Mouse (Mus musculus) urinary bladder, postnatal 14 days (tissue): ENCODE data around the gene Tatdn3.
A peak's percentile ranks its signal among the peaks of the same experiment; 100 is the strongest.

ENCODE experiments used
- DNase-seq: peaks from one replicate; pipeline ENCODE4 v3.0.0; 2021; ENCODE audit warnings: low spot score

Tatdn3 gene

DNA sequence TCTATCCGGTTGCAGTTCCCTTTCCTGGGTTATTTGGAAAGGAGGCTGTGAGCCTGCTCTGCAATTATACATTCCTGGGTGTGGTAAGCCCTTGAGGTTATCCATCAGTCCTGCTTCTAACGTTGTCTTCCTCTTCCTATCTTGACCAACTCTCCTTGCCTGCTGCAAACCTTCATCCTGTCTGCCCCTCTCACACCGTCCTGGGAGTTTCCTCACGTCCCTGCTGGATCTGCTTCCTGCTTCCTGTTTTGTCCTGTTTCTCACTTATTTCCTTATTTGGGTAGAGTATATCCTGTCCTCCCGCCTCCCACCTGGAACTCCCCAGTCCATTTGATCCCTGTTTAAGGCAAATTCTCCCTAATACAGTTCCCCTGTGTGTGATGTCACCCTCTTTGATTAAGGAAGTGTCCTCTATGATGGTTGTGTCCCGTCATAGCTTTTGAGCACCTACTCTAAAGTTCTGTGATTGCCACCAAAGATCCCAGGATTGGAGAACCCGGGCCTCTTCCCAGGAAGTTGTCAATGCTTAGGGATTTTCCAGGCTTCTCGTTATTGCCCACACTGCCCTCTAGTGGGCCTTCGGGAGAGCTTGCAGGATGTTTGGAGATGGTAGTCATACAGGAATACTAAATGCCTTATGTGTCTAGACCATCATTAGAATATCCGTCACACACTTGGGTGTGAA is 12.6 kb upstream of the Tatdn3 start:
- peak; percentile 55 for DNase-seq

DNA sequence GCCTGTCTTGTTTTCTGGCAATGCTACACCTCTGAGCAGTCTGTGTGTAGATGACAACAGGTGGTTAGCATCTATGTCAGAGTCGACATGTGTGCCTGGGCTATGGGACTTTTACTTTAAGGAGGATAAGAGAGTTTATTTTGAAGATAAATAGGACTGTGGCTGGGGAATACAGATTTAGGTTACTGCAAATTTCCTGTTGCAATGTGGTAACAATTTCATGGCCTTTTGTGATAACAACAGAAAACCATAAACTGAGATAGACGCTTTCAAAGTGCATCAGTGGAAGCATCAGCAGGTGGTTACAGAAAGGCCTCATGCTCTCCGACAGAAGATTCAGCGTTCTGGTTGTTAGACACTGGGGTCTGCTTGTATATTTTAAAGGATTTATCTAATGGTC is 10.8 kb upstream of the Tatdn3 start:
- no peak for DNase-seq

DNA sequence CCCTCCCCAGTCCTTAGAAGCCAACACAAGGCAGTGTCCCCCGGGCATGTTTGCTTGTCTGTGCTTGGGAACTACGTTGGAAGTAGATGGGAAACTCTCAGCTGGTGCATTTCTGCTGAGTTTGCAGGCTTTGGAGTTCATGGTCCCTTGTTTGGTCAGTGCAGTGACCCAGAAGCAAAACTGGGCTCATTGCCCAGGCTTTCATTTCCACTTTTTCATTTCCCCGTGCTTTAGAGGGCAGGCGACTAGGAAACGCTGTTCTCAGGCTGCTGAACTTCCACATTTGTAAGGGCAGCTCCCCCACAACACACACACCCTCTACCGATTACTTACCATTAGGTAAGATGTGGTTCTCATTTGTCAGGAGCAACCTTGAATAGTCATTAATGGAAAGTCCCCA is 10.3 kb upstream of the Tatdn3 start:
- peak; percentile 38 for DNase-seq

DNA sequence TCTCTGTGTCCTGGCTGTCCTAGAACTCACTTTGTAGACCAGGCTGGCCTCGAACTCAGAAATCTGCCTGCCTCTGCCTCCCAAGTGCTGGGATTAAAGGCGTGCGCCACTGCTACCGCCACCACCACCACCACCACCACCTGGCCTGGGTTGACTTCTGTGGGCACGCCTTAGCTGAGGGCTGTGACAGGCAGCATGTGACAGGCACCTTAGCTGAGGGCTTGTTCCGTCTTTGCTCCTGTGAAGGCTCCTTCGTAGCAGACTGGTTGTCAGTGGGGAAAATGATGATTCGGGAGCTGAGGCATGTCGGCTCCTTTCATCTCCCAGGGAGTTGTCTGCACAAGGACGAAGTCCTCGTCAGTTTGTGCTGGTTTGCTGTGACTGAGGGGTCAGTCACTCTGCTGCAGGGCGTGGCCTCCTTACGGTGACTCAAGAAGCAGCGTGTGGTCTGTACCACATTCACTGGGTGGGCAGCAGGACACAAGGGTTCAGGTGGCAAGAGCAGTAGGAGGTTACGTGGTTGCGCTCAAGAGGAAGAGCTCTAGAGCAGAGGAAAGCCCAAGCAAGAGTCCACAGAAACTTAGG is 9.7 kb upstream of the Tatdn3 start:
- DNase-seq, result no peak

DNA sequence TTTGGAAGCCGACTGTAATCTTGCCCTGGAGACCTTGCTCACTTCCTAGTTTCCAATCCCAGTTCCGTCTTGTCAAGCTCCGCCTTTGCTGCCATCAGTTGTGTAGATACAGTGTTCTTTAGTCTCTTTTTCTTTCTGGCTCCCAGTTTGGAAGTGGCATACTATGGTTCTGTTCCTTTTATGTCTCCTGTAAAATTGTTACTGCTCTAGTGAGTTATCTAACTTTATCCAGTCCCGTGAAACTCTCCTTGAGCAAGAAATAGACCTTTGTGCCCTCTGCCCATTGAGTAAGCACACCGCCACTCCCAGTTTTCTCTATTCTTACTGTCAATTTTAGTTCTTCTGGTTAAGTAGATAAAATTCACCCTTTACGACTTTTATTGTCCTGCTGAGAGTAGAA is 8.9 kb upstream of the Tatdn3 start:
- no peak for DNase-seq

DNA sequence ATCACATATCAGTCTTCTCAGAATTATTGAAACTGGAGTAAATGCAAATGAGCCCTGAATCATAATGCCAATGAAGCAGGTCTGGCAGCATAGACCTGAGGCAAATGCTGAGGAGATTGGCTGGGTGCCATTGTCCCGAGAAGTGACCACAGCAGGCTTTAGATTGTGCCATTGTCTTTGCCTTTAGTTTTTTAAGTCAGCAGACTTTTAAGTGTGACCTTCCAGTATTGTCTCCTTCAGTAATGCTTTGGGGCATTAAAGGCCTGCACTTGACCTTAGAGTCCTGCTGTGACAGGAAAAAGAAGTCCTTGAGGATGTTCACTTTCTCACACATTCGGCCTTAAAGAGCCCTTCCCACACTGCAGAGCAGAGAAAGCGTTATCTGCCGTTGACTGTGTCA is 7.5 kb upstream of the Tatdn3 start:
- no peak for DNase-seq

DNA sequence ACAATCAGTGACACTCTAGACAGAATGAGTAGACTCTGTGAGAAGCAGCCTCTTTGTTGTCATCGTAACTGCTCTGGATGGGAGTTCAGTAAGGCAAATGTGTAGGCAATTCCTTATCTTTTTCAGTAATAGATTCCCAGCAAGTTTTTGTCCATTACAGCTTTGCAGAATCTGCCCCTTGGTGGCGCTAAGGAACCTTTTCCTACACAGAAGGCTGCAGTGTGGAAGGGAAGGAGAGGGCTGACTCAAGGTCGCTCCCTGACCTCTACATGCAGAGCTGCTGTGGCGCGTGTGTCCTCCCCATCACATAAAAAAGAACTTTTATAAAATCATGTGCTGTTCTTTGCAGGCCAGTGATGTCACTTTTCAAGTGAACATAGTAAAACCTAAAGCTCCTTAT is 5.6 kb upstream of the Tatdn3 start:
- DNase-seq, result no peak

DNA sequence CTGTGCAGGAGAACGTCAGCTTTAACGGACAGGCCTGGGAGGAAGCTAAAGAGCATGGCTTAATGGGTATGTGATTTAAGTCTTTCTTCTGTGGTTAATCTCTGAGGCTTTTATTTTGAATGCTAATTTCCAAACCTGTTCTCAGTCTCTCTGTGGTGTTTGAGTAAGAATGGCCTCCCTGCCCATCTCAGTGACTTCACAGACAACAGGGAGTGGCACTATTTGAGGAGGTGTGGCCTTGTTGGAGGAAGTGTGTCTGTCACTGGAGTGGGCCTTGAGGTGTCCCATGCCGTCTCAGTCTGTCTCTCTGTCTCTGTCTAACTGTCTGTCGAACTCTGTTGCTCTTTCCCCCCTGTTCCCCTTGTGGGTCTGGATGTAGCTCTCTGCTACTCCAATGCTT is 2.5 kb upstream of the Tatdn3 start:
- no peak for DNase-seq

DNA sequence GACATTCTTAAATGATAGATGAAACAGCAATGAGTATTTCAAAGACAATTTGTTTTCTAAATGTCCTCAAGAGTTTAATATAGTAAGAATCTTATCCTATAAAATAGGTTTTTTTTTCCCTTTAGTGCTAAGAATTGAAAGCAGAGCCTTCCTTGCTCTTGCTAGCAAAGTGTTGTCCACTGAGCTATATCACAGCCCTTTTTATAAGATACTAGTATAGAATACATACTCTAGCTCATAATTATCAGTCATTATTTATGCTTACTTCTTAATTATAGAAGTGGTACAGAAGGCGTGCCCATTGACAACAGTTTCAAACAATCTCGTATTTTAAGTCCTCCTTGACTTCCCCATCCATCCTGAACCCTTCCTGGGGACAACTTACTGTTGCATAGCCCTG is 1.8 kb upstream of the Tatdn3 start:
- no peak for DNase-seq

DNA sequence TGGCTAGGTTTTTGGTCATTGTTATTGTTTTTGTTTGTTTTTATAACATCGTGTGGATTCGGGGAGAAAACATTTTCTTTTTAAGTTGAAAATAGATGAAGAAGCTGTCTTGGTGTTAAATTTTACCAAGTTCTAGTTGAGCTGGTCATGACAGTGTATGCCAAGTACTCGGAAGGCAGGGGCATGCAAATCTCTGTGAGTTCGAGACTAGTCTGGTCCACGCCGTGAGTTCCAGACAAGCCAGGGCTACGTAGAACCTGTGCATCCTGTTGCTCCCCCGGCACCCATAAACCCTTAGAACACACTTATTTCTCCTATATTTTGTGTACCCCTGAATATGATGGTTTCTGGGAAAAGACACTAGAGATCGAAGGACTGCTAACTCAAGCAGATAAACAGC is 968 bp upstream of the Tatdn3 start:
- no peak for DNase-seq

DNA sequence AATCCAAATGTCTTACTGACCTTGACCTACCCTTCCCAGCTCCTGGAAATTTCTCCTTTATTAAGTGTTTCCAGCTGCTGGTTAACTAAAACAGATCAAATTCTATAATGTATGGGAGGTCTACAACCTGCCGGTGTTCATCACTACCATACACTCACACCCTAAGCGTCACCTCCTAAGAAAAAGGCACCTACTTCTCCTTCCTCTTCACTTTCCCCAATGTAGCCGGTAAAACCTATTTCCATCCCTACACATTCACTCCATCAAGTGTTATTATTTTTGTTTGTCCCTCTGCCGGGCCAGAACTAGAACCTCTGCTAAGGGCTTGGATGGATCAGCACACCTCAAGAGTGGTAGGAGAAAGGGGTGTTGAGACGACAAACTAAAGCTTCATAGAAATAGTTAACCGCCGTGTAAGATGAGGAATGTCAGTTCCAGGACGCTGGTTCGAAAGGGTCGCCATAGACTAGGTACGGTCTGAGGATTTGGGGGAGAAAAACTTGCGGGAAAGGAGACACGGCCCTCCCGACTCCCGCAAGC is 421 bp downstream of the Tatdn3 start:
- no peak for DNase-seq

DNA sequence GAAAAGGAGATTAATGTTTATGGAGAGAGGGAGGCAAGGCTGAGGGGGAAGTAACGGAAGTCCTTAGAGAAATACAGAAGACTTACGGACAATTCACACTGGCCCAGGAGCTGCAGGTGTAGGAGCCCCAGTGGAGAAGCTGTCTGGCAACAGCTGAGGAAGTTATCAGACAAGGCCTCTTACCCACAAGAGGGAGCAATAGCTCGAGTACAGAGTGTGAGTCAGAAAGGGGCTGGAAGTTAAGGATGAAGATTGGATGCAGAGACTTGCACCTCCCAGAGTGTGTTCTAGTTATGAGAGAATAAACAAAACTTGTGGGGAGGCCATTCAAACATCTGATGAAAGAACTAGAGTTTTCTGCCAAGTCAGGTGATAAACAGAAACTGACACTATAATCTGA is 5.3 kb downstream of the Tatdn3 start:
- no peak for DNase-seq

DNA sequence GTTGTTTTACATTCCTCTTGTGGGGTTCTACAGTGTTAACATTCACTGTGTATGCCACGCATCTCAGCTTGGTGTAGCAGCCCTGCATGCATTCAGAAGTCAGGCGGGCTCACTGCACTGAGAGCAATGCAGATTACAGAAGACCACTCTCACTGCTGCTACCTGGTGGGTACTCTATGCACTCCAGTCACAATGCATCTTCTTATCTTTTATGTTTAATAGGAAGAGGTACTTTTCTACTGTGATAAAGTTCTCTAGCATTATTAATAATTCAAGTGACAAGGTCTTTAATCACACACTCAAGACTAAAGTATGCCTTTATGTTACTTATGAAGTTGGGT is 7.2 kb downstream of the Tatdn3 start:
- DNase-seq, result no peak

DNA sequence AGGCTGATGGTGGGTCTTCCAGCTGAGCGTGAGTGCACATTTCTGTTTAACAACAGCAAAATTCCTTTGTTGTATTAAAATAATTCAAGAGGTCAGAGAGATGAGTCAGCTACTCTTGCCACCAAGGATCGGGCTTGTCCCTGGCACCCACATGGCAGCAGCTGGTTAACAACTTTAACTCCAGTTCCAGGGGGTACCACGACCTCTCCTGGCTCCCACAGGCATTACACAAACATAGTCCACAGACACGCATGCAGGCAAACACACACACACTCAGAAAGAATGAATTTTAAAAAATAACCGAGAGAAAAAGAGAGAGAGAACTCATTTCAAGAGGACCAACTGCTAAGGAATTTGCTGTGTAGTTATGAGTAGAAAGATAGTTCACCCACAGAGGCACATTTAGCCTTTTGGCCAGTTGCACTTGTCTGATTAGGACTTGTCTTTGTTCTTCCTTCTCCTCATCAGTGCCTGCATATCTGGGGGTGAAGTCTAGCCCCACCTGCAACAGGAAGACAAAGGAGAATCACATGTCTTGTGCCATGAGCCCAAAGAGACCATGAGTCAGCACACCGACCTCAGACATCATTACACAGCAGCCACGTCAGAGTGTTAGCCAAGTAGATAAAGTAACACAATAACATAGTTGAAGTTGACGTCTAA is 7.7 kb downstream of the Tatdn3 start:
- DNase-seq, result no peak

DNA sequence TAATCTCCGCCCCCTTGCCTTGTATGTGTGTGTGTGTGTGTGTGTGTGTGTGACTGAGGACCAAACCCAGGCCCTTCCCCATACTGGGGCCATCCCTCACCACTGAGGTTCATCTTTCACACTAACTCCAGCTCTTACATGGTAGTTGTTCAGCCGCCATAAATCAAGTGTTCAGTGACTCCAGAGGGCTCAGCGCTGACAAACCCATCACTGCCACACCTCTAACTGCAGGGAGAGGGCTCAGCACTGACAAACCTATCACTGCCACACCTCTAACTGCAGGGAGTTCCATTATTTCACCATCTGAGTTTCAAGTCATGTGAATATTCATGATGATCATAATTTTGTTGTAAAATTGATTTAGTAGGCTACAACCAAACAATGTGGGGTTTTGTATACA is 9.2 kb downstream of the Tatdn3 start:
- DNase-seq, result no peak

DNA sequence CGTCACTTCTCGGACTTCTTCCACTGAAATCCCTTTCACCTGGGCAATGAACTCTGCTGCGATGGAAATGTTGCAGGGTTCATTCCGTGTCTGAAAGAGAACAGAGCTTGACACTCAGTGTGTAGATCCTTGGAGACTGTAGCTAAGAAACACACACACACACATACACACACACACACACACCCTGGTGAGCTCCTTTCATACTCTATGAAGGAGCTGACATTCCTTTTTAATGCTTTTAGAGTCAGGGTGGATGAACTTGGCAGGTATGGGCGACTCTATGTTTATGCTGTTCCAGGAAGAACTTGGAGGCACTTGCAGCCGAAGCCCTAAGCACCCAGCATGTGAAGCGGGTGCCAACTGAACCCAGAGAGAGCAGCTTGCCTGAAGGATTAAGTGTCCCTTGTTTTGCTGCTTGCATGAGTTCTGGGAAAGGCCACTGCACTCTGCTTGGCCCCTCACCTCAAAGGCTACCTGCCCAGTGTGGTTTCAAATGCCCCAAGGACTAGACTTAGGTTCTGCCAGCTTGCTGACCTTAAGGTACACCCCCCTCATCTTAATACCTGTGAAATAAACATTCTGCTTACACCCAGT is 16.4 kb downstream of the Tatdn3 start:
- no peak for DNase-seq

DNA sequence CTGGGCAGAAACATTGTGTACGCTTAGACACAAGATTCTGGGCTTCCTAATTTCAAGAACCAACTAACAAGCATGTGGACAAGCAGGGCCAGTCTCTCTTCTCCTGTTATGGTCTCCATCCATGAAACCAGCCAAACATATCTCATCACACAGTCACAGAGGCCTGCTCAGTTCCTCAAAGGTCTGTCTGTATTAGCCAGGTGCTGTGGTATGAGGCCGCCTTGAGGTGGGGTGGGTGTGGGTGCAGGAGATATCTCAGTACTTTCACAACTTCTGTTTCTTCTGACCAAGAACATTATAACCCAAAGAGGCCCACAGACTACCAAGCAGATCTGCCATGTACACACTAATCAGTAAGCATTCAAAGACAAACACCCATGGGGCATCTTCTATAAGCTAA is 17.5 kb downstream of the Tatdn3 start:
- DNase-seq, result no peak

DNA sequence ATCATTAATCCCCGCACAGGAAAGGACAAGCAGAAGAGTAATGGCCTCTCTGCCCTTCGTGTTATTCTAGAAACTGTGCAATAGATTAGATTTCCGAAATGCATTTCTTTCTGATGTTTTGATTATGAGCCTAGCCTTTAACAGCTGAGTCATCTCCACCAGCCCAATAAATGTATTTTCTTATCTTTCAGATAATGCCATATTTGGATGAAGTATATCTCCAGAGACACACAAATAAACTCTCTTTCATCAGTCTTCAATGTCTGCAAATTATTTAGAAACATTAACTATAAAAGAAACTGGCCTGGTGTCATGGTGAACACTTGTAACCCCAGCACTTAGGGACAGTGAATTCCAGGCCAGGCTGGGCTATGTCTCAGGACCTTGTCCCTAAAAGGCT is 20.0 kb downstream of the Tatdn3 start:
- no peak for DNase-seq

DNA sequence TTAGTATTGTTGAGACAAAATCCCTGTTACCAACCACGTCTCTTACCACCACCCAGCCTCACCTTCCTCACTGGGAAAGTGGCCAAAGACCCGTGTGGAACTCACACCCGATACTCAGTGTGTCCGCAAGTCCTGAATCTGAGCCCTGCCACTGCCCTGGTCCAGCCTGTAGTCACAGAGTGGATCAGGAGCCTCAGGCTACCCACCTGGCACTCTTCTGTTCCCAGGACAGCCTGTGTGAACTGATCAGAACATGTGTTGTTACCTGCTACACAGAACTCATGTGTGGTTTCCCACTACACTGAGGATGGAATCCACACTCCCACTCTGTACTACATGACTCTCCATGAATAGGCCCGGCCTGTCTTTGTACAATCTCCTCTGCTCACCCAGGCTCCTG is 20.6 kb downstream of the Tatdn3 start:
- DNase-seq, result no peak

DNA sequence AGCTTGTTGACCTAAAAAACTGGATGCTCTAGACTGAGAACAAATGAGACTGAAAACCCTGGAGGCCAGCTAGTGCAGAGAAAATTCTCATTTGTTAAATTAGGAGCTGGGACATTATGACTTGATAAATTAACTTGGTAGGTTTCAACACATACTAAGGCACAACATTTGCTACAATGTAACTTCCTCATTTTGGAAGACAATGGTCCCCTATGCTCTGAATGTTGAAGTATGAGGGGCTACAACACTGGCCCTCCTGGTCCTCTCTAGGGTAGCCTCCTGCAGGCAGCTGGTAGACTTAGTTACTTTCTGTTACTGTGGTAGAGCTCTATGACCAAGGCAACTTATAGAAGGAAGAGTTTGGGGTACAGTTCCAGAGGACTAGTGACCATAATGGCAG is 21.4 kb downstream of the Tatdn3 start:
- DNase-seq, result no peak

DNA sequence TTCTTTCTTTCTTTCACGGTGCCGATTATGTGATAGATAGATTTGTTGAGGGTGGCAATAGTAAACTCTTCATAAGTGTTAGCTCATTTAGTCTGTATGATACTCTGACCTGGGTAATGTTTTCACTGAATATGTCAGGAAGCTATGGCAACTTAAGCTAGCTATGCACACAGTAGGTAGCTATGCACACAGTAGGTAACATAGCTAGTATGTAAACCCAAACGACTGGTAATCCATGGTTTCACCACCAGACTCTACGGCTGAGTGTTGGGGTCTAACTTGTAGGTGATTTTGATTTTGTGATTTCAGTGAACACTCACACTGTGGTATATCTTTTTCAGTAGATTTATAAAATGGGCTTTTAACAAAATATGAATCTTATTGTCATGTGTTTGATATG is 24.7 kb downstream of the Tatdn3 start:
- no peak for DNase-seq

DNA sequence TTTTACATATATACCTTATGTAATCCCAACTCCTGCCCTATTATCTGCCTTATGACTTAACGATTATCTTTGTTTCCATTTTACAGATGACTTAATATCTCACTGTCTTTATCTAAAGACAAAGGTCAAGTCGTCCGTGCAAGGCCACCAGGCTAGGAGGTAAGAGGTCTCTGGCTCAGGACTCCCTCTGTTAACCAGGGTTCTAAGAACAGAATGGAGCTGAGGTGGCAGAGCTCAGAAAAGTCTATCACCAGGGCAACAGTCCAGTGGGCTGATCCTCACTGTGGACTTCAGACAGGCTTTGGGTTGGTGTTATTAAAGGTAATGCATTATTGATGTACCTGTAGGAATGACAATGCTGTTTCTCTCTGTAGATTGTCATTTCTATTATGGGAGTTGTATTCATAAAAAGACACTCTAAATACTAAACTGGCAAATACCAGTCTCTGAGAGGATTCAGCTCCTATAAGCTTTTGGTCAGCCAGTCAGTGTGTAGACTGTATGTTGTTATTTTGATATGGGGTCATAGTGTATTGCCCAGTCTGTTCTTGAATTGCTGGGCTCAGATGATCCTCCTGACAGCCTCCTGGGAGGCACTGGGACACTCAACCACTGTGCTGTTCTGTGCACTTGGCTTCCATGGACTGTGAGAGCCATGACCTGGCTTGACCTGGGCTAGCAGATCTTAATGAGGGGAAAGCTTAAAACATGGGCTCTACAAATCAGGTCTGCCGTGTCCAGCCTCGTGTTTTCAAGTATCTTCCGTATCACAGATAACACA is 26.0 kb downstream of the Tatdn3 start, which contains the start of gene Spata45:
TSS of gene Spata45 (plus strand) at position 86 of the 781 bp plus-strand sequence.
- DNase-seq, result no peak
